Comparison of ENCODE assay signal across 9 mouse cellular contexts in the genomic region with DNA sequence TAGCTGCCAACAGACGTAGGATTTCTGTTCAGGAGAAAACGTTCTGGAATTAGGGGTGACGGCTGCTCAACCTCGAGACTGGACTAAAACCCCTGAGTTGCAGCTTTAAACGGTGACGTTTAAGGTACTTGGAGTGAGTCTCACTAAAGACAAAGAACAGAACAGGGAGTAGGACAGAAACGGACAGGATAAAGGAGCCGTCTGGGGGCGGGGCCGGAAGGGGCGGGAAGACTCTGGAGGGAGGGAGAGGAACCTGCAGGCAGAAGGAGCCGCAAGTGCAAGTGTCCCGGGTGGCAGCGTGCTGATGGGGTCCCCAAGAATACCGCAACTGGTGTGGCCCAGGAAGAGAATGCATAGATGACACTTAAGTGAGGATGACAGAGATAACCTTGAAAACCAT. TPM values are rescaled to one million over a fixed set of nuclear protein-coding genes. Genes with fewer than 3 reads are reported as not detected.
DNase-seq lines count a peak whose midpoint lies in the region; ATAC-seq lines count a peak whose summit lies in the region.
"Had no signal": no experiment of that assay in that cellular context is flagged by ENCODE, and none has a peak within 500 bp of the region (broad histone marks: within the 10 kb centered on the region; RNA-seq: fewer than 3 reads in every experiment).

No protein-coding gene starts in this region.

- H3K9ac ChIP-seq in midbrain, embryonic 12.5 days (replicated peaks), result no peak overlapping the region
- no peak overlapping the region for H3K9ac ChIP-seq in midbrain, embryonic 15.5 days
- no peak overlapping the region for H3K9ac ChIP-seq in limb, embryonic 11.5 days (ENCODE audit: low read length)

- no peaks in the 10 kb centered on the region for H3K27me3 ChIP-seq in midbrain, embryonic 12.5 days
- no peaks in the 10 kb centered on the region for H3K27me3 ChIP-seq in midbrain, embryonic 15.5 days (replicated peaks)
- H3K27me3 ChIP-seq in limb, embryonic 11.5 days (ENCODE audit: control insufficient read depth, insufficient read depth, low read length), result no peaks in the 10 kb centered on the region

- WGBS in midbrain, embryonic 12.5 days, result 7% methylated on average over 15 of the region's 15 CpGs
- 5% methylated on average over 15 of the region's 15 CpGs for WGBS in midbrain, embryonic 15.5 days
- 17% methylated on average over 15 of the region's 15 CpGs for WGBS in limb, embryonic 11.5 days

- H3K27ac ChIP-seq in midbrain, embryonic 12.5 days (replicated peaks), result no peak overlapping the region
- no peak overlapping the region for H3K27ac ChIP-seq in midbrain, embryonic 15.5 days
- no peak overlapping the region for H3K27ac ChIP-seq in limb, embryonic 11.5 days (replicated peaks; ENCODE audit: low read depth, low read length)

- peak overlapping the region; percentile 4; the same call in 1 of the 2 replicates for H3K4me3 ChIP-seq in midbrain, embryonic 12.5 days
- no peak overlapping the region for H3K4me3 ChIP-seq in midbrain, embryonic 15.5 days
- H3K4me3 ChIP-seq in limb, embryonic 11.5 days (ENCODE audit: low read depth, low read length), result no peak overlapping the region

- no peak for ATAC-seq in midbrain, embryonic 12.5 days (ENCODE audit: low FRiP score, low read depth)
- no peak for ATAC-seq in midbrain, embryonic 15.5 days (replicated peaks)
- ATAC-seq in limb, embryonic 11.5 days (ENCODE audit: insufficient number of reproducible peaks, low FRiP score, low TSS enrichment, low read depth), result no peak

- H3K36me3 ChIP-seq in midbrain, embryonic 12.5 days, result no peaks in the 10 kb centered on the region
- H3K36me3 ChIP-seq in midbrain, embryonic 15.5 days (replicated peaks), result no peaks in the 10 kb centered on the region
- H3K36me3 ChIP-seq in limb, embryonic 11.5 days (ENCODE audit: control insufficient read depth, insufficient read depth, low read length), result no peaks in the 10 kb centered on the region

- H3K9me3 ChIP-seq in midbrain, embryonic 12.5 days, result no peaks in the 10 kb centered on the region
- no peaks in the 10 kb centered on the region for H3K9me3 ChIP-seq in midbrain, embryonic 15.5 days
- H3K9me3 ChIP-seq in limb, embryonic 11.5 days (ENCODE audit: control insufficient read depth, low read length), result no peaks in the 10 kb centered on the region

- peak overlapping the region; percentile 34 for H3K4me2 ChIP-seq in midbrain, embryonic 12.5 days (replicated peaks)
- no peak overlapping the region for H3K4me2 ChIP-seq in midbrain, embryonic 15.5 days
- H3K4me2 ChIP-seq in limb, embryonic 11.5 days (ENCODE audit: low read depth, severe bottlenecking), result no peak overlapping the region

- DNase-seq in adrenal gland, adult 2 months, result peak; percentile 71
- DNase-seq in adrenal gland, postnatal 4 days (ENCODE audit: low spot score in 2 of 2), result no peak
- DNase-seq in limb, embryonic 11.5 days (ENCODE audit: low spot score), result peak; percentile 57
- peak; percentile 18 for DNase-seq in thymus, postnatal 25 days
- DNase-seq in frontal cortex, adult 2 months (ENCODE audit: extremely low spot score in 1 of 2, low spot score in 1 of 2), result no peak
- no peak for DNase-seq in right cerebral cortex, postnatal 36 days (ENCODE audit: low spot score in 2 of 2)

- H3K4me1 ChIP-seq in midbrain, embryonic 12.5 days, result peaks cover 3% of the 10 kb centered on the region; the same call in 1 of the 2 replicates
- no peaks in the 10 kb centered on the region for H3K4me1 ChIP-seq in midbrain, embryonic 15.5 days
- H3K4me1 ChIP-seq in limb, embryonic 11.5 days (ENCODE audit: control insufficient read depth, insufficient read depth, low read length), result peaks cover 13% of the 10 kb centered on the region; the same call in 1 of the 2 replicates

RNA-seq across cellular contexts. Expression of a gene that starts 9.8 kb away (rescaled TPM):
- 10 to 100 TPM; 17.3 to 37.2 TPM for total RNA-seq in adrenal gland, adult 2 months (2021)
- 65.3 and 74.3 TPM in 2 replicates for polyA plus RNA-seq in adrenal gland, adult 2 months (2012; rRNA removed)
- 10 to 100 TPM; 21.5 to 22.3 TPM for total RNA-seq in adrenal gland, postnatal 4 days (2021)
- polyA plus RNA-seq in midbrain, embryonic 12.5 days (2016; fragmentation: Nextera tagmentation; extraction: Ambion mirVana), result 6.9 and 9.1 TPM in 2 replicates
- polyA plus RNA-seq in midbrain, embryonic 15.5 days (2015; fragmentation: Nextera tagmentation; extraction: Ambion mirVana), result 4.3 and 4.8 TPM in 2 replicates
- polyA plus RNA-seq in limb, embryonic 11.5 days (2014; fragmentation: Nextera tagmentation; extraction: Ambion mirVana), result 18.0 and 19.6 TPM in 2 replicates
- 1.7 and 2.0 TPM in 2 replicates for polyA plus RNA-seq in frontal cortex, adult 2 months (2012; rRNA removed)
- total RNA-seq: megakaryocyte, adult 5-6 weeks had no signal

RNA-seq across cellular contexts. Expression of a gene that starts 40.6 kb away (rescaled TPM):
- 10 to 100 TPM; 14.8 to 21.7 TPM for total RNA-seq in adrenal gland, adult 2 months (2021)
- 7.7 and 9.4 TPM in 2 replicates for polyA plus RNA-seq in adrenal gland, adult 2 months (2012; rRNA removed)
- 10 to 100 TPM; 15.8 to 17.0 TPM for total RNA-seq in adrenal gland, postnatal 4 days (2021)
- polyA plus RNA-seq in midbrain, embryonic 12.5 days (2016; fragmentation: Nextera tagmentation; extraction: Ambion mirVana), result 1.3 and 1.4 TPM in 2 replicates
- 3.3 and 3.5 TPM in 2 replicates for polyA plus RNA-seq in midbrain, embryonic 15.5 days (2015; fragmentation: Nextera tagmentation; extraction: Ambion mirVana)
- polyA plus RNA-seq in limb, embryonic 11.5 days (2014; fragmentation: Nextera tagmentation; extraction: Ambion mirVana), result 0.28 and 0.29 TPM in 2 replicates
- 58.2 and 58.9 TPM in 2 replicates for polyA plus RNA-seq in frontal cortex, adult 2 months (2012; rRNA removed)

Comparison
In these comparisons a context has a peak if more than half of its experiments do, and no peak if none do; other contexts are left out.
1. DNase-seq: peak in adrenal gland, adult 2 months (single experiment), limb, embryonic 11.5 days (single experiment) and thymus, postnatal 25 days (single experiment); none in adrenal gland, postnatal 4 days (0 of 2), frontal cortex, adult 2 months (0 of 2) and right cerebral cortex, postnatal 36 days (0 of 2).